Mouse (Mus musculus) brain, embryonic 14.5 days (tissue): Measurements from ENCODE around the gene Prok2. TPM values are rescaled to one million over a fixed set of nuclear protein-coding genes. Genes with fewer than 3 reads are reported as not detected.

ENCODE experiments used
- DNase-seq: peaks from one replicate; pipeline ENCODE4 v3.0.0-alpha.2; 2011; ENCODE audit warnings: low read depth
- CTCF ChIP-seq: fragments of 200-500 bp; IDR thresholded peaks from 2 replicates; pipeline ENCODE4 v1.5.1; 2012; ENCODE audit warnings: inconsistent platforms, mild to moderate bottlenecking, moderate library complexity, borderline replicate concordance; ENCODE audit not compliant: insufficient read depth, insufficient read length; ENCODE audit errors: extremely low read depth
- POLR2A ChIP-seq: fragments of 200-500 bp; IDR thresholded peaks from 2 replicates; pipeline ENCODE4 v1.6.1; 2012; ENCODE audit warnings: mild to moderate bottlenecking, inconsistent platforms, borderline replicate concordance; ENCODE audit not compliant: poor library complexity, insufficient read depth, insufficient read length, severe bottlenecking; ENCODE audit errors: extremely low read depth
- polyA plus RNA-seq: library from polyadenylated mRNA; depleted of rRNA; stranded (reverse); fragments of >200 nt; gene quantifications from 2 replicates; pipeline ENCODE4 v1.2.3, GENCODE M21; 2012; rRNA removed

Gene Prok2
- 0.06 and 0.46 TPM in 2 replicates for polyA plus RNA-seq

- TF ChIP-seq CTCF = no peak
- no peak for TF ChIP-seq POLR2A
- DNase-seq = peak; percentile 38
These were observed at the start of gene Prok2 for GRCm38 (mm10) chr6:99725971-99726561. TSS of gene Prok2 (minus strand) at chr6:99726392.

DNA sequence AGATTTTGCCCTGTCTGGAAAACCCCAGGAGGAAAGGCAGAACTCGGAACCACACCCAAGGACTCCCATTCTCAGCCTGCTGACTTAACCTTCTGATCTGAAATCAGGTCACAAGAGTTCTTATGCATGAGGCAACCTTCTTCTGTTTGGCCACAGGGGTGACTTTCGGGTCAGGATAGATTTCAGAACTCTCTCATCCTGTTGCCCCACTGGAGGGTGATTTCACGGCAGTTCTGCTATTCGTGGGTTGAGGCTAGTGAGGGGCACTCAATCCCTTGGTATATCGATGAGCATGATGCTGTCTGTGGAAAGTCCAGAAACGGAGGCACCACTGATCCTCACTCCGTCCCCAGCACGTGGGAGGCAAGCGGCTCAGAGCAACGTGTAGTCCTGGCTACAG lies 48.5 kb upstream of the Prok2 start:
- DNase-seq = no peak
- TF ChIP-seq CTCF (no peak), POLR2A (no peak)

GRCm38 (mm10) chr6:99768495-99768894 lies 42.3 kb upstream of the Prok2 start:
- TF ChIP-seq POLR2A (no peak), CTCF (no peak)

GRCm38 (mm10) chr6:99764916-99765315 lies 38.7 kb upstream of the Prok2 start:
- TF ChIP-seq POLR2A = no peak
- no peak for TF ChIP-seq CTCF
- no peak for DNase-seq

More at GRCm38 (mm10) chr6:99768495-99768894, 42.3 kb upstream of the Prok2 start:
- DNase-seq = no peak

GRCm38 (mm10) chr6:99762069-99762985 lies 36.1 kb upstream of the Prok2 start:
- TF ChIP-seq POLR2A (no peak), CTCF (no peak)
- peak; percentile 77 for DNase-seq

DNA sequence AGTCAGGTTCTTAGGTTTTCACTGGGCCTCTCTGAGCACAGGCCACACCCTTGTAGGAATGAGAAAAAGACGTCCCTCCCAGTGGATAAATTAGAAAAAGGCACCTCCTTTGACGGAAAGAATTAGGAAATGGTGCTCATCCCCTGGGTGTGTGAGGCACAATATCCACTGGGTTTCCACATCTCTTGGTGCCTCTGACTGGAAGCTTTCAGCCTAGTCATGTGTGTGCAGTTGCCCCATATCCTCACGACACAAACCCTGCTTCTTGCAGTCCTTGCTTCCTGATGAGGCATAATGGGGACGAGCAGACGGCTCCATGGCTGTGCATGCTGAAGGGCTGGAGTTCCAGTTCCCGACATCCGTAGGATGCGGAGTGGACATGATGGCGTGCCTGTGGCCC lies 29.9 kb upstream of the Prok2 start:
- TF ChIP-seq CTCF (no peak), POLR2A (no peak)
- DNase-seq = no peak

GRCm38 (mm10) chr6:99751308-99751707 lies 25.1 kb upstream of the Prok2 start:
- peak; percentile 85 for DNase-seq
- no peak for TF ChIP-seq CTCF
- TF ChIP-seq POLR2A = no peak

GRCm38 (mm10) chr6:99746275-99746674 lies 20.1 kb upstream of the Prok2 start:
- TF ChIP-seq POLR2A (no peak), CTCF (no peak)
- no peak for DNase-seq

GRCm38 (mm10) chr6:99742866-99743265 lies 16.7 kb upstream of the Prok2 start:
- TF ChIP-seq CTCF (no peak), POLR2A (no peak)
- peak; percentile 70 for DNase-seq

DNA sequence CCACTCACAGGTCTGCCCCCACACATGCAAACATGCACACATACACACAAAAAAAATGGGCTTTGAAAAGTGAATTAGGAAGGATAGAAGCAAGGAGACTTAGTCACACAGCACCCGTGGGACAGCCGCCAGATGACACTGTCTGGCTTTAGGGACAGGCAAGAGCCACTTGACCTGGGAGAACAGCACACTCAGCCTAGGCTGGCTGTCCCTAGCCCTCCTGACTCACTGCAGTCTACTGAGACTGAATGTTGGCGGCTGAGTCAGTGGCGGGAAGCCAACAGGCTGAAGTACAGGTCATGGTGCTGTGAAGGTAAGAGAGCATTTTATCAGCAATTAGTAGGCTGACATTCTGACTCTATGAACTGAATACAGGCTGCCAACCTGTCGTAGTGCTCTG lies 8.5 kb upstream of the Prok2 start:
- TF ChIP-seq POLR2A = no peak
- no peak for DNase-seq

GRCm38 (mm10) chr6:99732673-99733072 lies 6.5 kb upstream of the Prok2 start:
- peak; percentile 39 for DNase-seq
- TF ChIP-seq POLR2A = no peak
- TF ChIP-seq CTCF = no peak

DNA sequence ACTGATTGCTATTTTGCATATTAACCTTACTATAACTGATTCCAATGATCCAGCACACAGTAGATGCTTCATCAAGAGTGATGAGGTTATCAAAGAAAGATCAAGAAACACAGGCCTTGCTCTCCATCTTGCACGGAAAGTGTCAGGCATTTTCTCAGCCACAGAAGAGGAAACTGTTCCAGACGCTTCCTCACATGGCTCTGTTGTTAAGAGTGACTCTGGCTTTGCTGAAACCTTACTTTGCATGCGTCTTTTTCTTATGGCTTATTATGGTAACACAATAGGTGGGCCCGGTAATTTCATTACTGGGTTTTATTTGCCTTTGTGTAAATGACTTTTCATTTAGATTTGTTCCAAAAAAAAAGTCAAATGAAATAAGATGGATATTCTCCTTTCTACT lies 5.7 kb upstream of the Prok2 start:
- no peak for DNase-seq
- TF ChIP-seq POLR2A (no peak), CTCF (no peak)

DNA sequence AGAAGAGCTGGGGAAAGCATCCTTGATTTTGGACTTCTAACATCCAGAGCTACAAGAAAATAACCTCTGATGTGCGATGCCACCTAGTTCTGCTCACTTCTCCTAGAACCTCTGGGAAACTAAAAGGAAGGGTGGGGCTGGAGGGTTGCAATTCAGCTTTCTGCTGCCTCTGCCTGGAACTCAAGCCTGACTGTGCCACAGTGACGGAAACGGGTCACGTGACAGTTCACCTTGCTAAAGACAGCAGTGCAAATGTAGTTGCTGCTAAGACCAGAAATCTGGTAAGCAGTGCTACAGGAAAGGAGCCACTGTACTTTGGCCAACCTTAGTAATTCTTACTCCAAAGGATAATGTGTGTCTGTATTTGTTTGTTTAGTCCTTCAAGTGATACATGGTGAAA lies 3.7 kb upstream of the Prok2 start:
- no peak for TF ChIP-seq POLR2A
- no peak for DNase-seq
